Mouse (Mus musculus): ENCODE measurements around the gene Ahdc1. TPM values are rescaled to one million over a fixed set of nuclear protein-coding genes. Genes with fewer than 3 reads are reported as not detected.

Ahdc1 gene
- total and polyA plus RNA-seq, 3 experiments, result 2.5 to 8.8 TPM; not detected in 1

GRCm38 (mm10) chr4:132979186-132979585, 31.9 kb upstream of the Ahdc1 start:
- Histone ChIP-seq H3K79me2 (ENCODE audit: control insufficient read depth, insufficient read depth, low read length, poor library complexity) (no peaks in the 10 kb centered on the region), H3K4me1 (ENCODE audit: control insufficient read depth in 1 of 2, insufficient read depth in 2 of 2, low read length in 2 of 2) (peaks cover 0 to 3% of the 10 kb centered on the region in 2 experiments; a peak in 1 of 4 replicates), H3K9ac (ENCODE audit: control insufficient read depth, low read depth, low read length, poor library complexity, severe bottlenecking) (no peak overlapping the region)

GRCm38 (mm10) chr4:132981621-132982020, 29.4 kb upstream of the Ahdc1 start:
- H3K4me1 ChIP-seq (ENCODE audit: control insufficient read depth in 1 of 2, insufficient read depth in 2 of 2, low read length in 2 of 2), result peaks cover 0 to 2% of the 10 kb centered on the region in 2 experiments; a peak in 1 of 4 replicates
- no peaks in the 10 kb centered on the region for H3K36me3 ChIP-seq (ENCODE audit: control insufficient read depth in 1 of 2, insufficient read depth in 2 of 2, low read length in 2 of 2)
- no peak overlapping the region for H3K4me3 ChIP-seq (ENCODE audit: control insufficient read depth in 1 of 2, insufficient read depth in 1 of 2, low read depth in 2 of 2, low read length in 2 of 2)
- peaks cover 4 to 7% of the 10 kb centered on the region in 2 experiments; a peak in 3 of 4 replicates for H3K27me3 ChIP-seq (ENCODE audit: control insufficient read depth in 1 of 2, insufficient read depth in 2 of 2, low read length in 2 of 2)
- no peaks in the 10 kb centered on the region for H3K9me3 ChIP-seq (replicated peaks; ENCODE audit: insufficient read depth, low read length)
- H3K27ac ChIP-seq (ENCODE audit: control insufficient read depth, low read depth, low read length), result no peak overlapping the region
- TF ChIP-seq POLR2AphosphoS2 (IDR thresholded peaks at IDR 0.05; ENCODE audit: low read length) (no peak), MAX (IDR thresholded peaks at IDR 0.05; ENCODE audit: low read length) (no peak), EP300 (IDR thresholded peaks at IDR 0.05; ENCODE audit: low read depth in 1 of 2, low read length in 2 of 2) (no peak), RAD21 (IDR thresholded peaks at IDR 0.05; ENCODE audit: low read depth, low read length) (no peak), GABPA (IDR thresholded peaks at IDR 0.05; ENCODE audit: low read depth, low read length) (no peak), ELF1 (IDR thresholded peaks at IDR 0.05; ENCODE audit: low read depth, low read length) (no peak), NELFE (IDR thresholded peaks at IDR 0.05; ENCODE audit: low read depth, low read length) (no peak), MYB (IDR thresholded peaks at IDR 0.05; ENCODE audit: low read depth, low read length) (no peak), POLR2A (IDR thresholded peaks at IDR 0.05; ENCODE audit: control insufficient read depth in 1 of 2, insufficient read depth in 1 of 2, low read depth in 1 of 2, low read length in 2 of 2, poor library complexity in 1 of 2) (no peak), TBP (IDR thresholded peaks at IDR 0.05; ENCODE audit: low read depth, low read length) (no peak), SIN3A (IDR thresholded peaks at IDR 0.05; ENCODE audit: low read length) (no peak), ZC3H11A (IDR thresholded peaks at IDR 0.05; ENCODE audit: low read depth, low read length) (no peak)
- H3K79me2 ChIP-seq (ENCODE audit: control insufficient read depth, insufficient read depth, low read length, poor library complexity), result no peaks in the 10 kb centered on the region
- DNase-seq (ENCODE audit: low read depth, low spot score), result no peak
- H3K9ac ChIP-seq (ENCODE audit: control insufficient read depth, low read depth, low read length, poor library complexity, severe bottlenecking), result no peak overlapping the region

More at GRCm38 (mm10) chr4:132979186-132979585, 31.9 kb upstream of the Ahdc1 start:
- Histone ChIP-seq H3K27me3 (ENCODE audit: control insufficient read depth in 1 of 2, insufficient read depth in 2 of 2, low read length in 2 of 2) (peaks cover 9 to 15% of the 10 kb centered on the region in 2 experiments; a peak in 3 of 4 replicates), H3K4me3 (ENCODE audit: control insufficient read depth in 1 of 2, insufficient read depth in 1 of 2, low read depth in 2 of 2, low read length in 2 of 2) (no peak overlapping the region), H3K27ac (ENCODE audit: control insufficient read depth, low read depth, low read length) (no peak overlapping the region), H3K36me3 (ENCODE audit: control insufficient read depth in 1 of 2, insufficient read depth in 2 of 2, low read length in 2 of 2) (no peaks in the 10 kb centered on the region), H3K9me3 (replicated peaks; ENCODE audit: insufficient read depth, low read length) (no peaks in the 10 kb centered on the region)
- TF ChIP-seq MYC (IDR thresholded peaks at IDR 0.05; ENCODE audit: low read depth, low read length) (no peak), CHD1 (IDR thresholded peaks at IDR 0.05; ENCODE audit: low read depth, low read length) (no peak), POLR2AphosphoS2 (IDR thresholded peaks at IDR 0.05; ENCODE audit: low read length) (no peak), KAT2A (conservative IDR thresholded peaks at IDR 0.05; ENCODE audit: low read depth, low read length) (no peak), EP300 (IDR thresholded peaks at IDR 0.05; ENCODE audit: low read depth in 1 of 2, low read length in 2 of 2) (no peak), MAZ (IDR thresholded peaks at IDR 0.05; ENCODE audit: low read depth, low read length) (no peak), ZNF384 (IDR thresholded peaks at IDR 0.05; ENCODE audit: low read depth, low read length) (no peak), ETS1 (IDR thresholded peaks at IDR 0.05; ENCODE audit: low read depth, low read length) (no peak), MAFK (IDR thresholded peaks at IDR 0.05; ENCODE audit: borderline replicate concordance, low read depth, low read length) (no peak), MXI1 (IDR thresholded peaks at IDR 0.05; ENCODE audit: low read depth, low read length) (no peak), NRF1 (IDR thresholded peaks at IDR 0.05; ENCODE audit: insufficient read depth, low read depth, low read length, poor library complexity, severe bottlenecking) (no peak), RAD21 (IDR thresholded peaks at IDR 0.05; ENCODE audit: low read depth, low read length) (no peak), BHLHE40 (IDR thresholded peaks at IDR 0.05; ENCODE audit: borderline replicate concordance, low read depth, low read length) (no peak), E2F4 (IDR thresholded peaks at IDR 0.05; ENCODE audit: borderline replicate concordance, low read depth, low read length) (no peak)
- DNase-seq (ENCODE audit: low read depth, low spot score), result no peak

Measured in MEL (cell line).